Mouse (Mus musculus) stomach, embryonic 14.5 days (tissue): ENCODE data around the gene Dhx8. TPM values are rescaled to one million over a fixed set of nuclear protein-coding genes. Genes with fewer than 3 reads are reported as not detected.

Experiments
- ATAC-seq: fragments of 200-750 bp; cut with Nextera tagmentation; 2 replicates; pipeline ENCODE4 v1.8.0; 2017; ENCODE audit warnings: low read depth, moderate TSS enrichment; ENCODE audit not compliant: insufficient number of reproducible peaks, insufficient read depth, low FRiP score
- H3K27ac ChIP-seq: fragments of 300-500 bp; sonication (generic); 2 replicates; pipeline ENCODE4 v1.5.1; 2014; ENCODE audit warnings: mild to moderate bottlenecking, low read length, moderate library complexity, mixed read lengths
- H3K27me3 ChIP-seq: fragments of 300-500 bp; sonication (generic); 2 replicates; pipeline ENCODE4 v1.6.1; 2014; ENCODE audit warnings: low read length, control low read depth, mixed read lengths; ENCODE audit not compliant: control insufficient read depth, insufficient read depth
- H3K36me3 ChIP-seq: fragments of 300-500 bp; sonication (generic); 2 replicates; pipeline ENCODE4 v1.6.1; 2014; ENCODE audit warnings: mild to moderate bottlenecking, control low read depth, low read length, moderate library complexity, mixed read lengths; ENCODE audit not compliant: control insufficient read depth, insufficient read depth
- H3K4me1 ChIP-seq: fragments of 300-500 bp; sonication (generic); 2 replicates; pipeline ENCODE4 v1.6.1; 2014; ENCODE audit warnings: low read length, control low read depth, mixed read lengths; ENCODE audit not compliant: control insufficient read depth, insufficient read depth
- H3K4me2 ChIP-seq: fragments of 300-500 bp; sonication (generic); replicated peaks from 2 replicates; pipeline ENCODE4 v1.6.1; 2014; ENCODE audit warnings: low read depth, low read length, control low read depth
- H3K4me3 ChIP-seq: fragments of 300-500 bp; sonication (generic); 2 replicates; pipeline ENCODE4 v1.5.1; 2014; ENCODE audit warnings: low read depth, low read length, control low read depth
- H3K9ac ChIP-seq: fragments of 300-500 bp; sonication (generic); replicated peaks from 2 replicates; pipeline ENCODE4 v1.6.1; 2014; ENCODE audit warnings: low read depth, mild to moderate bottlenecking, control low read depth, low read length, moderate library complexity, mixed read lengths
- H3K9me3 ChIP-seq: fragments of 300-500 bp; sonication (generic); 2 replicates; pipeline ENCODE4 v1.6.1; 2016; ENCODE audit warnings: low read depth, low read length, control low read depth; ENCODE audit not compliant: control insufficient read depth
- WGBS: fragments of 180-500 bp; shearing (Covaris S2); extraction: QIAGEN DNeasy Blood & Tissue Kit; methylation state at CpG from one replicate; pipeline ENCODE4 v1.1.7; 2014; 5-methylcytosine and 5-hydroxymethylcytosine counted together
- polyA plus RNA-seq: library from polyadenylated mRNA; unstranded; fragments of >200 nt; fragmentation: Nextera tagmentation; extraction: Ambion mirVana; gene quantifications from 2 replicates; pipeline ENCODE4 v1.2.1, GENCODE M21; 2014

Gene Dhx8
- polyA plus RNA-seq, 1 experiment from 2014 or later, result 35.3 TPM

- Histone ChIP-seq H3K4me3 (no peak overlapping the region; the same call in 1 of the 2 replicates), H3K4me1 (peaks cover 14% of the 10 kb centered on the region), H3K27me3 (no peaks in the 10 kb centered on the region), H3K4me2 (peak overlapping the region; percentile 26), H3K27ac (no peak overlapping the region; the same call in 1 of the 2 replicates), H3K36me3 (no peaks in the 10 kb centered on the region), H3K9me3 (no peaks in the 10 kb centered on the region), H3K9ac (no peak overlapping the region)
- ATAC-seq, result peak; percentile 59; the same call in 1 of the 2 replicates
- WGBS, result 22% methylated on average over 23 of the region's 23 CpGs
These were observed 81.8 kb downstream of the Dhx8 start for GRCm38 (mm10) chr11:101814375-101815102.

- Histone ChIP-seq H3K9ac (no peak overlapping the region), H3K9me3 (no peaks in the 10 kb centered on the region), H3K27ac (peak overlapping the region; percentile 27; the same call in 1 of the 2 replicates), H3K4me2 (peak overlapping the region; percentile 26), H3K36me3 (no peaks in the 10 kb centered on the region), H3K4me3 (no peak overlapping the region), H3K27me3 (no peaks in the 10 kb centered on the region), H3K4me1 (peaks cover 14% of the 10 kb centered on the region)
- peak; percentile 10; the same call in 1 of the 2 replicates for ATAC-seq
- 11% methylated on average over 22 of the region's 22 CpGs for WGBS
These were observed 82.7 kb downstream of the Dhx8 start for GRCm38 (mm10) chr11:101815103-101816085.

Other genes starting within 250 kb of the Dhx8 start
- gene Brca1, start 181.0 kb upstream of the Dhx8 start, polyA plus RNA-seq, result 14.7 and 18.2 TPM in 2 replicates
- gene Nbr1, start 180.8 kb upstream of the Dhx8 start, polyA plus RNA-seq, result 59.8 and 62.0 TPM in 2 replicates
- gene Tmem106a, start 150.7 kb upstream of the Dhx8 start, polyA plus RNA-seq, result 5.9 and 6.7 TPM in 2 replicates
- not detected in 2 replicates for gene Gm11634, start 133.7 kb upstream of the Dhx8 start, polyA plus RNA-seq
- 38.3 and 47.5 TPM in 2 replicates for gene Rdm1, start 105.7 kb upstream of the Dhx8 start, polyA plus RNA-seq
- 6.4 and 8.1 TPM in 2 replicates for gene Arl4d, start 67.4 kb upstream of the Dhx8 start, polyA plus RNA-seq
- 8.7 and 9.1 TPM in 2 replicates for gene Etv4, start 52.5 kb downstream of the Dhx8 start, polyA plus RNA-seq
- 5.2 and 5.6 TPM in 2 replicates for gene Meox1, start 161.5 kb downstream of the Dhx8 start, polyA plus RNA-seq
- not detected in 2 replicates for gene Sost, start 234.1 kb downstream of the Dhx8 start, polyA plus RNA-seq